In the genomic region with DNA sequence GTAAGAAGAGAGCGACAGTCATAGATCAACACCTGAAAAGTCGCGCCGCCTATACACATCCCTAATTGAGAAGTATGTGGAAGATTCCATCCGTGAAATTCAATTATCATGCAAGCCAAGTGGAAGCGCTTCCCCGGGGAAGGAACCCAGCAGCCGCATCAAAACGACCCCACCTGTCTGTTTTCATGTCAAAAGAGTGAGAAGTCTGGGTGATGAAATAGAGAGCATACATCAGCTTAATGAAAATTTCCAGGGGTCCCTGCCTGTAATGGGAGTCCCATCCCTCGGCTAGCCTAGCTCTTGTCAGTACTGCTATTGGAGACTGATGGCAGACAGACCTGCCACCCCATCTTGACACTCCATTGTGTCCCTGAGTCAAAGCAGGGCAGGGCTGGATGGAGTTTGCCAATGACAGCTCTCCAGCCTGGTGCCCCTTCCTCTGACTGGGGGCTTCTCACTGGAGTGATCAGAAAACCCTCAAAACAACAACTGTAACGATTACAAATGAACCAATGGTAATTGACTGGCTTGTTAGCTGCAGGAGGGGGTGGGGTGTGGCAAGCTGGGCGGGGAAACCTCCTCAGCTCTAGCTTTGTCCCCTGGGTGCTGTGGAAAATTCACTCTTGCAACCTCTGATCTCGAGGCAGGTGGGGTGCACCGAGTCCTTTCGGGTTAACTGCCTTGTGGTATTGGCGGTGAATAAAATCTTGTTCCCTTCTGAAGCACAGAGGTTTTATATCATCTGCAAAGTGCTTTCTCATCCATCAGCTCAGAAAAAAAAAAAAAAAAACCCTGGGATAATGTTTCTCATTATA, we compare ENCODE assay signal across 15 mouse cellular contexts.
DNase-seq lines count a peak whose midpoint lies in the region; ATAC-seq and TF ChIP-seq lines count a peak whose summit lies in the region.
"Had no signal": no experiment of that assay in that cellular context is flagged by ENCODE, and none has a peak within 500 bp of the region (broad histone marks: within the 10 kb centered on the region; RNA-seq: fewer than 3 reads in every experiment).

No protein-coding gene starts in this region.

- peak; percentile 63; the same call in 1 of the 2 replicates for ATAC-seq in midbrain, embryonic 13.5 days
- ATAC-seq in midbrain, embryonic 11.5 days (ENCODE audit: low FRiP score) = no peak
- ATAC-seq in forebrain, postnatal 0 days = peak; percentile 45
- peak; percentile 63; the same call in 1 of the 2 replicates for ATAC-seq in neural tube, embryonic 13.5 days (ENCODE audit: low read depth)
- ATAC-seq in lung, postnatal 0 days = no peak
- ATAC-seq in erythroid progenitor cell, adult 5-6 weeks (replicated peaks; ENCODE audit: low FRiP score, poor library complexity, severe bottlenecking) = no peak

- TF ChIP-seq EP300 in lung, postnatal 0 days (IDR thresholded peaks at IDR 0.05) = no peak

- H3K4me2 ChIP-seq in midbrain, embryonic 13.5 days (replicated peaks) = no peak overlapping the region
- no peak overlapping the region for H3K4me2 ChIP-seq in midbrain, embryonic 11.5 days
- peak overlapping the region; percentile 19; the same call in 1 of the 2 replicates for H3K4me2 ChIP-seq in forebrain, postnatal 0 days (ENCODE audit: low read depth)
- H3K4me2 ChIP-seq in neural tube, embryonic 13.5 days = peak overlapping the region; percentile 3; the same call in 1 of the 2 replicates
- H3K4me2 ChIP-seq in lung, postnatal 0 days (replicated peaks; ENCODE audit: low read depth, low read length) = no peak overlapping the region
- H3K4me2 ChIP-seq: liver, embryonic 13.5 days; stomach, embryonic 15.5 days had no signal

- H3K27ac ChIP-seq in midbrain, embryonic 13.5 days = peak overlapping the region; percentile 46; the same call in 1 of the 2 replicates
- H3K27ac ChIP-seq in midbrain, embryonic 11.5 days (ENCODE audit: low read depth, low read length) = no peak overlapping the region
- H3K27ac ChIP-seq in forebrain, postnatal 0 days (ENCODE audit: low read depth, low read length) = peak overlapping the region; percentile 54; the same call in 1 of the 2 replicates
- H3K27ac ChIP-seq in neural tube, embryonic 13.5 days (replicated peaks) = peak overlapping the region; percentile 20; the same call in 1 of the 2 replicates
- H3K27ac ChIP-seq in lung, postnatal 0 days (ENCODE audit: low read length) = no peak overlapping the region
- H3K27ac ChIP-seq: liver, embryonic 13.5 days; stomach, embryonic 15.5 days had no signal

- H3K4me1 ChIP-seq in midbrain, embryonic 13.5 days (replicated peaks) = peaks cover 23% of the 10 kb centered on the region
- peaks cover 9% of the 10 kb centered on the region for H3K4me1 ChIP-seq in midbrain, embryonic 11.5 days (ENCODE audit: control insufficient read depth, insufficient read depth, low read length)
- peaks cover 11% of the 10 kb centered on the region; the same call in 1 of the 2 replicates for H3K4me1 ChIP-seq in forebrain, postnatal 0 days (ENCODE audit: insufficient read depth)
- H3K4me1 ChIP-seq in neural tube, embryonic 13.5 days (replicated peaks) = peaks cover 23% of the 10 kb centered on the region
- no peaks in the 10 kb centered on the region for H3K4me1 ChIP-seq in lung, postnatal 0 days (ENCODE audit: insufficient read depth, low read depth, low read length)
- H3K4me1 ChIP-seq: liver, embryonic 13.5 days; stomach, embryonic 15.5 days had no signal

- TF ChIP-seq CTCF in forebrain, postnatal 0 days (IDR thresholded peaks at IDR 0.05; ENCODE audit: low read depth) = no peak
- no peak for TF ChIP-seq CTCF in lung, postnatal 0 days (IDR thresholded peaks at IDR 0.05)

- H3K9me3 ChIP-seq in midbrain, embryonic 13.5 days = no peaks in the 10 kb centered on the region
- no peaks in the 10 kb centered on the region for H3K9me3 ChIP-seq in midbrain, embryonic 11.5 days (ENCODE audit: control insufficient read depth, low read length)
- H3K9me3 ChIP-seq in forebrain, postnatal 0 days (ENCODE audit: low read length) = no peaks in the 10 kb centered on the region
- no peaks in the 10 kb centered on the region for H3K9me3 ChIP-seq in neural tube, embryonic 13.5 days
- H3K9me3 ChIP-seq in lung, postnatal 0 days (ENCODE audit: low read length) = no peaks in the 10 kb centered on the region
- H3K9me3 ChIP-seq: liver, embryonic 13.5 days; stomach, embryonic 15.5 days had no signal

- no peak for DNase-seq in midbrain, embryonic 11.5 days (ENCODE audit: low spot score, missing footprints)
- peak; percentile 24 for DNase-seq in forebrain, postnatal 0 days
- no peak for DNase-seq in lung, postnatal 0 days (ENCODE audit: low spot score)
- no peak for DNase-seq in right cerebral cortex, postnatal 4 days
- no peak for DNase-seq in lung, postnatal 36 days
- DNase-seq: B cell, adult 2 months; gastrocnemius, postnatal 36 days; kidney, adult 2 months; liver, embryonic 13.5 days; lung, postnatal 4 days had no signal

- 0 out of 2 replicates have a peak, but pooled peaks cover 9% of the 10 kb centered on the region for H3K27me3 ChIP-seq in midbrain, embryonic 13.5 days
- no peaks in the 10 kb centered on the region for H3K27me3 ChIP-seq in midbrain, embryonic 11.5 days (ENCODE audit: control insufficient read depth, insufficient read depth, low read length)
- H3K27me3 ChIP-seq in forebrain, postnatal 0 days (ENCODE audit: insufficient read depth, low read length) = no peaks in the 10 kb centered on the region
- no peaks in the 10 kb centered on the region for H3K27me3 ChIP-seq in neural tube, embryonic 13.5 days
- no peaks in the 10 kb centered on the region for H3K27me3 ChIP-seq in lung, postnatal 0 days (replicated peaks; ENCODE audit: insufficient read depth, low read length)

- no peak overlapping the region for H3K9ac ChIP-seq in midbrain, embryonic 13.5 days (replicated peaks)
- no peak overlapping the region for H3K9ac ChIP-seq in midbrain, embryonic 11.5 days (ENCODE audit: low read length)
- no peak overlapping the region for H3K9ac ChIP-seq in forebrain, postnatal 0 days
- H3K9ac ChIP-seq in neural tube, embryonic 13.5 days = no peak overlapping the region
- H3K9ac ChIP-seq in lung, postnatal 0 days (replicated peaks; ENCODE audit: low read depth) = no peak overlapping the region
- H3K9ac ChIP-seq: liver, embryonic 13.5 days; stomach, embryonic 15.5 days had no signal

- no peak overlapping the region for H3K4me3 ChIP-seq in midbrain, embryonic 13.5 days (replicated peaks)
- no peak overlapping the region for H3K4me3 ChIP-seq in midbrain, embryonic 11.5 days (ENCODE audit: low read depth, low read length)
- H3K4me3 ChIP-seq in forebrain, postnatal 0 days (ENCODE audit: low read depth, low read length) = no peak overlapping the region
- H3K4me3 ChIP-seq in neural tube, embryonic 13.5 days = no peak overlapping the region
- H3K4me3 ChIP-seq in lung, postnatal 0 days (ENCODE audit: low read depth, low read length) = no peak overlapping the region
- H3K4me3 ChIP-seq: liver, embryonic 13.5 days; myocyte; stomach, embryonic 15.5 days had no signal

- H3K36me3 ChIP-seq in midbrain, embryonic 13.5 days = no peaks in the 10 kb centered on the region
- H3K36me3 ChIP-seq in midbrain, embryonic 11.5 days (ENCODE audit: control insufficient read depth, insufficient read depth, low read length) = no peaks in the 10 kb centered on the region
- no peaks in the 10 kb centered on the region for H3K36me3 ChIP-seq in forebrain, postnatal 0 days (ENCODE audit: insufficient read depth)
- H3K36me3 ChIP-seq in neural tube, embryonic 13.5 days = no peaks in the 10 kb centered on the region
- no peaks in the 10 kb centered on the region for H3K36me3 ChIP-seq in lung, postnatal 0 days (ENCODE audit: insufficient read depth, low read length)
- H3K36me3 ChIP-seq: liver, embryonic 13.5 days; stomach, embryonic 15.5 days had no signal

- 28% methylated on average over 16 of the region's 16 CpGs for WGBS in midbrain, embryonic 13.5 days
- WGBS in midbrain, embryonic 11.5 days = 48% methylated on average over 16 of the region's 16 CpGs
- WGBS in forebrain, postnatal 0 days = 31% methylated on average over 16 of the region's 16 CpGs
- 23% methylated on average over 16 of the region's 16 CpGs for WGBS in neural tube, embryonic 13.5 days
- WGBS in lung, postnatal 0 days = 62% methylated on average over 16 of the region's 16 CpGs

Comparison
In these comparisons a context has a peak if more than half of its experiments do, and no peak if none do; other contexts are left out.
1. ATAC-seq: peak in midbrain, embryonic 13.5 days (single experiment), forebrain, postnatal 0 days (single experiment) and neural tube, embryonic 13.5 days (single experiment); none in midbrain, embryonic 11.5 days (single experiment), lung, postnatal 0 days (single experiment) and erythroid progenitor cell, adult 5-6 weeks (single experiment).
2. H3K27ac ChIP-seq: peak in midbrain, embryonic 13.5 days (single experiment), forebrain, postnatal 0 days (single experiment) and neural tube, embryonic 13.5 days (single experiment); none in midbrain, embryonic 11.5 days (single experiment) and lung, postnatal 0 days (single experiment).
3. H3K4me2 ChIP-seq: peak in forebrain, postnatal 0 days (single experiment) and neural tube, embryonic 13.5 days (single experiment); none in midbrain, embryonic 13.5 days (single experiment), midbrain, embryonic 11.5 days (single experiment) and lung, postnatal 0 days (single experiment).